Mouse (Mus musculus) lung, postnatal 36 days (tissue): ENCODE measurements around the gene Kif6.

Experiments used
- DNase-seq: peaks from one replicate; pipeline ENCODE4 v3.0.0; 2022; ENCODE audit warnings: mixed read lengths

Kif6 gene

GRCm38 (mm10) chr17:49933806-49934205 is 318.9 kb downstream of the Kif6 start:
- no peak for DNase-seq

GRCm38 (mm10) chr17:49934586-49934985 is 319.6 kb downstream of the Kif6 start:
- DNase-seq = no peak

- DNase-seq = peak; percentile 79
Measured at GRCm38 (mm10) chr17:49935602-49936205, 320.8 kb downstream of the Kif6 start.

- no peak for DNase-seq
Measured at GRCm38 (mm10) chr17:49936214-49936613, 321.3 kb downstream of the Kif6 start.

GRCm38 (mm10) chr17:49939146-49939545 is 324.2 kb downstream of the Kif6 start:
- DNase-seq = no peak

GRCm38 (mm10) chr17:49942674-49943073 is 327.7 kb downstream of the Kif6 start:
- DNase-seq = peak; percentile 31

- DNase-seq = peak; percentile 91
Measured at GRCm38 (mm10) chr17:49951491-49951855, 336.5 kb downstream of the Kif6 start.

- DNase-seq = peak; percentile 35
Measured at GRCm38 (mm10) chr17:49951856-49952607, 337.1 kb downstream of the Kif6 start.

GRCm38 (mm10) chr17:49959021-49959420 is 344.1 kb downstream of the Kif6 start:
- no peak for DNase-seq
